Mouse (Mus musculus) gastrocnemius, adult 2 months (tissue): Measurements from ENCODE around the gene Nek2. TPM values are rescaled to one million over a fixed set of nuclear protein-coding genes. Genes with fewer than 3 reads are reported as not detected.

Experiments
- DNase-seq: peaks from one replicate; pipeline ENCODE4 v3.0.0; 2022
- H3K27ac ChIP-seq: fragments of 200-600 bp; 2 replicates; pipeline ENCODE4 v1.8.1; 2022; ENCODE audit warnings: mild to moderate bottlenecking
- H3K4me3 ChIP-seq: fragments of 200-600 bp; 2 replicates; pipeline ENCODE4 v1.8.1; 2022; ENCODE audit warnings: mild to moderate bottlenecking, moderate library complexity
- CTCF ChIP-seq: fragments of 200-600 bp; IDR thresholded peaks from 2 replicates; pipeline ENCODE4 v1.8.1; 2022; ENCODE audit warnings: antibody characterized with exemption, mild to moderate bottlenecking, moderate library complexity
- intact Hi-C: fragments of 180-260 bp; cut with DNase I; formaldehyde crosslinking; loops from one replicate; pipeline ENCODE4 v1.15.1; 2025
- total RNA-seq, 2 experiments: library from RNA; stranded (reverse); gene quantifications; 2 replicates each; pipeline ENCODE4 v1.2.3; 2021

Nek2 gene
- total RNA-seq, 2 experiments from 2014 or later, result 0.26 to 0.33 TPM

DNA sequence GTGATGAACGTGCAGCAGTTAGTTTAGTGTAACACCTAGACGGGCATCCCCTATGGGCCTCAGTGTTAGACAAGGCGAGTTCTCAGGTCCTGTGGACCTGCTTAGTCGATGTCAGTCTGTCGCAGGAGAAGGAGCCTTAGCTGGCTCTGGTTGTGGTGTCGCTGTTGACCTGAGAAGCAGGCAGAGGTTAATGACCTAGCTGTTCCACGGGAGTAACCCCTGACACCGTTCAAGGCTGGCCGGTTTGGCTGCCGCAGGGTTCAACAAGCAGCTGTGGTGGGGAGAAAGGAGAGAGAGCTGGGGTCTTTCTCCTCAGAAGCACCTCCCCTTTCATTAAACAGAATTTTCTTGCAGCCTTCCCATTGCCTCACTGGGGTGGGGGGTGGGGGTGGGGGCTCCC, 56.4 kb downstream of the Nek2 start:
- intact Hi-C loops, result no loop called here
- no peak for TF ChIP-seq CTCF
- no peak for DNase-seq
- no peak overlapping the region for H3K4me3 ChIP-seq
- H3K27ac ChIP-seq, result no peak overlapping the region

GRCm38 (mm10) chr1:191878518-191878921, 57.3 kb downstream of the Nek2 start:
- TF ChIP-seq CTCF, result no peak
- intact Hi-C loops, result no loop called here
- H3K4me3 ChIP-seq, result no peak overlapping the region
- H3K27ac ChIP-seq, result no peak overlapping the region
- no peak for DNase-seq

- DNase-seq, result no peak
- no peak overlapping the region for H3K27ac ChIP-seq
- intact Hi-C loops, result no loop called here
- H3K4me3 ChIP-seq, result no peak overlapping the region
- TF ChIP-seq CTCF, result no peak
Observed at GRCm38 (mm10) chr1:191880247-191880646, 59.0 kb downstream of the Nek2 start.

DNA sequence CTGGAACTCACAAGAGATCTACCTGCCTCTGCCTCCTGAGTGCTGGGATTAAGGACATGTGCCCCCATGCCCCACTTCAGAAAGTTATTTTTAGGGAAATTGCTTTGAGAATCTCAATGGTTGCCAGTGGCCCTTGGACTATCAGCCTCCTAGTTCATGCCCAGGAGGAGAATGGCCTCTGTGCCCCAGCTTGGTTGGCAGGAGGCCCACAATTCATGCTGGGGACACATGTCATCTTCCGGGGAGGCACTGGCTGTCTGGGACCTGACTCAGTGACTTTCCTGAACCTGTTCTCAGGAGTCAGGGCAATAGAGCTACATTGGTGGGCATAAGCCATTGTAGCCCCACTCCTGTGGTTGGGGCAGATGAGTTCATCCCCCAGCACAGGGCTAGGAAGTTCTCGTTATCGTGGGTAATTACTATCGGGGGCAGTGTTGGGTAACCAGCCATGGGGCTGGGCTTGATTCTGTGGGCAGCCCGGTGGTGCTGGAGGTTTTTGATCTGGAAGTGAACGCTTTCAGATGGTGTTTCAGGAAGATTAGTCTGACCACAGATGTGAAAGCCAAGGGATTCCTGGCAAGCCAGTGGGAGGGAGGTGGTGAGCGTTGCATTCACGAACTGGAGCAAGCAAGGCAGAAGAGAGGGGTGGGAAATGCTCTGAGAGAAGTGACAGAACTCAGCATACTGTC, 59.8 kb downstream of the Nek2 start:
- intact Hi-C loops, result no loop called here
- Histone ChIP-seq H3K27ac (no peak overlapping the region), H3K4me3 (no peak overlapping the region)
- no peak for TF ChIP-seq CTCF
- DNase-seq, result no peak

- no peak for TF ChIP-seq CTCF
- Histone ChIP-seq H3K27ac (no peak overlapping the region), H3K4me3 (no peak overlapping the region)
- no peak for DNase-seq
- intact Hi-C loops, result no loop called here
Observed at GRCm38 (mm10) chr1:191881663-191882062, 60.4 kb downstream of the Nek2 start.

Other genes with a start within 250 kb of the Nek2 start
- under 1 TPM in 1 of 2 experiments, not detected in 1; 0.11 TPM for gene Dtl, start 245.9 kb upstream of the Nek2 start, total RNA-seq
- 1 to 10 TPM; 6.7 to 7.2 TPM for gene Ints7, start 245.8 kb upstream of the Nek2 start, total RNA-seq
- 10 to 100 TPM; 21.9 to 38.7 TPM for gene Lpgat1, start 103.6 kb upstream of the Nek2 start, total RNA-seq
- 1 to 10 TPM; 5.8 to 6.4 TPM for gene Slc30a1, start 85.3 kb downstream of the Nek2 start, total RNA-seq
- gene Rd3, start 155.9 kb downstream of the Nek2 start, total RNA-seq, result under 1 TPM in 1 of 2 experiments, not detected in 1; 0.08 TPM